Comparison of ENCODE assay signal across 25 mouse cellular contexts in genomic region chr12:103211078-103211477, GRCm38 (mm10). TPM values are rescaled to one million over a fixed set of nuclear protein-coding genes. Genes with fewer than 3 reads are reported as not detected.
DNase-seq lines count a peak whose midpoint lies in the region; ATAC-seq lines count a peak whose summit lies in the region.
"Had no signal": no experiment of that assay in that cellular context is flagged by ENCODE, and none has a peak within 500 bp of the region (broad histone marks: within the 10 kb centered on the region; RNA-seq: fewer than 3 reads in every experiment).

No protein-coding gene starts in this region.

- H3K27me3 ChIP-seq in embryonic facial prominence, embryonic 15.5 days: no peaks in the 10 kb centered on the region
- H3K27me3 ChIP-seq in embryonic facial prominence, embryonic 10.5 days (replicated peaks; ENCODE audit: low read depth, poor library complexity, severe bottlenecking): no peaks in the 10 kb centered on the region
- H3K27me3 ChIP-seq in midbrain, embryonic 10.5 days (ENCODE audit: low read depth, poor library complexity, severe bottlenecking): no peaks in the 10 kb centered on the region
- no peaks in the 10 kb centered on the region for H3K27me3 ChIP-seq in midbrain, embryonic 11.5 days (ENCODE audit: control insufficient read depth, insufficient read depth, low read length)
- H3K27me3 ChIP-seq in stomach, embryonic 15.5 days (replicated peaks): no peaks in the 10 kb centered on the region; the same call in 1 of the 2 replicates
- H3K27me3 ChIP-seq: CH12.LX; embryonic facial prominence, embryonic 13.5 days; limb, embryonic 13.5 days; liver, embryonic 13.5 days had no signal

- 50% methylated on average over 5 of the region's 5 CpGs for WGBS in embryonic facial prominence, embryonic 15.5 days
- WGBS in embryonic facial prominence, embryonic 10.5 days: 40% methylated on average over 5 of the region's 5 CpGs
- WGBS in midbrain, embryonic 10.5 days: 57% methylated on average over 5 of the region's 5 CpGs
- WGBS in midbrain, embryonic 11.5 days: 72% methylated on average over 5 of the region's 5 CpGs
- WGBS in stomach, embryonic 15.5 days: 49% methylated on average over 5 of the region's 5 CpGs

- no peak for DNase-seq in embryonic facial prominence, embryonic 10.5 days (ENCODE audit: low spot score)
- peak; percentile 63 for DNase-seq in layer of hippocampus, adult 11-12 months (ENCODE audit: low spot score)
- no peak for DNase-seq in layer of hippocampus, postnatal 14 days (ENCODE audit: low spot score in 2 of 2)
- DNase-seq in midbrain, embryonic 10.5 days (ENCODE audit: low spot score): no peak
- DNase-seq in midbrain, embryonic 11.5 days (ENCODE audit: low spot score, missing footprints): no peak
- DNase-seq in lung, postnatal 36 days: no peak
- DNase-seq: adrenal gland, postnatal 14 days; cerebellum, adult 11 months; forebrain, postnatal 0 days; heart, adult 18-20 months; kidney, adult 11 months; kidney, postnatal 10 days; liver, embryonic 13.5 days; lung, embryonic 14.5 days; lung, postnatal 4 days; right cerebral cortex, postnatal 14 days; spleen, adult 18-20 months had no signal

- no peaks in the 10 kb centered on the region for H3K9me3 ChIP-seq in embryonic facial prominence, embryonic 15.5 days (replicated peaks)
- H3K9me3 ChIP-seq in embryonic facial prominence, embryonic 10.5 days: no peaks in the 10 kb centered on the region
- no peaks in the 10 kb centered on the region for H3K9me3 ChIP-seq in midbrain, embryonic 10.5 days (replicated peaks)
- no peaks in the 10 kb centered on the region for H3K9me3 ChIP-seq in midbrain, embryonic 11.5 days (ENCODE audit: control insufficient read depth, low read length)
- H3K9me3 ChIP-seq in stomach, embryonic 15.5 days: no peaks in the 10 kb centered on the region
- H3K9me3 ChIP-seq: embryonic facial prominence, embryonic 13.5 days; limb, embryonic 13.5 days; liver, embryonic 13.5 days had no signal

- H3K27ac ChIP-seq in embryonic facial prominence, embryonic 15.5 days (replicated peaks): no peak overlapping the region
- no peak overlapping the region; the same call in 1 of the 2 replicates for H3K27ac ChIP-seq in embryonic facial prominence, embryonic 10.5 days (replicated peaks)
- H3K27ac ChIP-seq in midbrain, embryonic 10.5 days (replicated peaks): peak overlapping the region; percentile 67
- H3K27ac ChIP-seq in midbrain, embryonic 11.5 days (ENCODE audit: low read depth, low read length): no peak overlapping the region
- H3K27ac ChIP-seq in stomach, embryonic 15.5 days: no peak overlapping the region
- H3K27ac ChIP-seq: embryonic facial prominence, embryonic 13.5 days; limb, embryonic 13.5 days; liver, embryonic 13.5 days had no signal

- H3K36me3 ChIP-seq in embryonic facial prominence, embryonic 15.5 days: no peaks in the 10 kb centered on the region
- no peaks in the 10 kb centered on the region for H3K36me3 ChIP-seq in embryonic facial prominence, embryonic 10.5 days (replicated peaks)
- H3K36me3 ChIP-seq in midbrain, embryonic 10.5 days: peaks cover 10% of the 10 kb centered on the region; the same call in 1 of the 2 replicates
- no peaks in the 10 kb centered on the region; the same call in 1 of the 2 replicates for H3K36me3 ChIP-seq in midbrain, embryonic 11.5 days (ENCODE audit: control insufficient read depth, insufficient read depth, low read length)
- H3K36me3 ChIP-seq in stomach, embryonic 15.5 days: no peaks in the 10 kb centered on the region
- H3K36me3 ChIP-seq: embryonic facial prominence, embryonic 13.5 days; limb, embryonic 13.5 days; liver, embryonic 13.5 days had no signal

- ATAC-seq in embryonic facial prominence, embryonic 15.5 days (ENCODE audit: insufficient number of reproducible peaks, low FRiP score, low TSS enrichment, low read depth): peak; percentile 30; the same call in 1 of the 2 replicates
- no peak for ATAC-seq in midbrain, embryonic 11.5 days (ENCODE audit: low FRiP score)
- 0 out of 2 replicates have a peak, but pooled peaks have one; percentile 25 for ATAC-seq in stomach, embryonic 15.5 days (ENCODE audit: insufficient read depth, low FRiP score, low read depth)
- ATAC-seq: forebrain, postnatal 0 days had no signal

- no peak overlapping the region for H3K4me2 ChIP-seq in embryonic facial prominence, embryonic 15.5 days (replicated peaks)
- H3K4me2 ChIP-seq in midbrain, embryonic 11.5 days: no peak overlapping the region
- no peak overlapping the region for H3K4me2 ChIP-seq in stomach, embryonic 15.5 days
- H3K4me2 ChIP-seq: embryonic facial prominence, embryonic 13.5 days; limb, embryonic 13.5 days; liver, embryonic 13.5 days; lung, embryonic 14.5 days had no signal

- H3K4me3 ChIP-seq in embryonic facial prominence, embryonic 15.5 days (replicated peaks): no peak overlapping the region
- no peak overlapping the region for H3K4me3 ChIP-seq in embryonic facial prominence, embryonic 10.5 days
- H3K4me3 ChIP-seq in midbrain, embryonic 10.5 days: no peak overlapping the region
- H3K4me3 ChIP-seq in midbrain, embryonic 11.5 days (ENCODE audit: low read depth, low read length): no peak overlapping the region
- H3K4me3 ChIP-seq in stomach, embryonic 15.5 days (replicated peaks): no peak overlapping the region
- H3K4me3 ChIP-seq: embryonic facial prominence, embryonic 13.5 days; limb, embryonic 13.5 days; liver, embryonic 13.5 days had no signal

- no peak overlapping the region for H3K9ac ChIP-seq in embryonic facial prominence, embryonic 15.5 days
- H3K9ac ChIP-seq in midbrain, embryonic 11.5 days (ENCODE audit: low read length): no peak overlapping the region
- no peak overlapping the region for H3K9ac ChIP-seq in stomach, embryonic 15.5 days
- H3K9ac ChIP-seq: embryonic facial prominence, embryonic 13.5 days; forebrain, postnatal 0 days; limb, embryonic 13.5 days; liver, embryonic 13.5 days; lung, embryonic 14.5 days had no signal

- peaks cover 4% of the 10 kb centered on the region; the same call in 1 of the 2 replicates for H3K4me1 ChIP-seq in embryonic facial prominence, embryonic 15.5 days
- peaks cover 17% of the 10 kb centered on the region for H3K4me1 ChIP-seq in embryonic facial prominence, embryonic 10.5 days
- H3K4me1 ChIP-seq in midbrain, embryonic 10.5 days: peaks cover 4% of the 10 kb centered on the region; the same call in 1 of the 2 replicates
- H3K4me1 ChIP-seq in midbrain, embryonic 11.5 days (ENCODE audit: control insufficient read depth, insufficient read depth, low read length): no peaks in the 10 kb centered on the region
- peaks cover 3% of the 10 kb centered on the region; the same call in 1 of the 2 replicates for H3K4me1 ChIP-seq in stomach, embryonic 15.5 days
- H3K4me1 ChIP-seq: liver, embryonic 13.5 days had no signal

RNA-seq across cellular contexts. Expression of gene Prima1, which starts 30.9 kb away (rescaled TPM):
- 0.43 and 0.68 TPM in 2 replicates for polyA plus RNA-seq in embryonic facial prominence, embryonic 15.5 days (2015; fragmentation: Nextera tagmentation; extraction: Ambion mirVana)
- 0.44 and 0.52 TPM in 2 replicates for polyA plus RNA-seq in embryonic facial prominence, embryonic 10.5 days (2016; fragmentation: Nextera tagmentation; extraction: Ambion mirVana)
- total RNA-seq in layer of hippocampus, postnatal 14 days (2021): 1 to 10 TPM; 4.8 to 7.9 TPM
- 1.5 and 1.8 TPM in 2 replicates for polyA plus RNA-seq in midbrain, embryonic 10.5 days (2016; fragmentation: Nextera tagmentation; extraction: Ambion mirVana)
- polyA plus RNA-seq in midbrain, embryonic 11.5 days (2014; fragmentation: Nextera tagmentation; extraction: Ambion mirVana): 2.0 and 2.3 TPM in 2 replicates
- 1.4 TPM in 2 replicates for polyA plus RNA-seq in stomach, embryonic 15.5 days (2015; fragmentation: Nextera tagmentation; extraction: Ambion mirVana)
- total RNA-seq: CH12.LX; hematopoietic stem cell, adult 5-6 weeks; MEL had no signal
- polyA plus RNA-seq: liver, embryonic 13.5 days; lung, embryonic 14.5 days; thymus, postnatal 0 days had no signal
